Mouse (Mus musculus): ENCODE measurements around the gene Myt1l. TPM values are rescaled to one million over a fixed set of nuclear protein-coding genes. Genes with fewer than 3 reads are reported as not detected.
A peak's percentile ranks its signal among the peaks of the same experiment; 100 is the strongest.

Gene Myt1l
- total RNA-seq, 2 experiments from 2014 or later, result 210 to 254 TPM

- Histone ChIP-seq H3K27ac (no peak overlapping the region), H3K4me3 (no peak overlapping the region)
- DNase-seq (ENCODE audit: extremely low spot score in 1 of 2, low spot score in 2 of 2), result no peak
- intact Hi-C loops (cut with DNase I), result no loop called here
- TF ChIP-seq CTCF (IDR thresholded peaks at IDR 0.05), result peak; percentile 4
These were observed 267.0 kb downstream of the Myt1l start for GRCm38 (mm10) chr12:29795107-29795673.

- Histone ChIP-seq H3K4me3 (no peak overlapping the region), H3K27ac (no peak overlapping the region)
- TF ChIP-seq CTCF (IDR thresholded peaks at IDR 0.05), result no peak
- DNase-seq (ENCODE audit: extremely low spot score in 1 of 2, low spot score in 2 of 2), result no peak
- intact Hi-C loops (cut with DNase I), result no loop called here
These were observed 270.6 kb downstream of the Myt1l start for GRCm38 (mm10) chr12:29798595-29799391.

- intact Hi-C loops (cut with DNase I), result no loop called here
- TF ChIP-seq CTCF (IDR thresholded peaks at IDR 0.05), result no peak
- Histone ChIP-seq H3K4me3 (no peak overlapping the region), H3K27ac (no peak overlapping the region)
- DNase-seq (ENCODE audit: extremely low spot score in 1 of 2, low spot score in 2 of 2), result no peak
These were observed 278.2 kb downstream of the Myt1l start for GRCm38 (mm10) chr12:29806415-29806814.

- TF ChIP-seq CTCF (IDR thresholded peaks at IDR 0.05), result no peak
- DNase-seq (ENCODE audit: extremely low spot score in 1 of 2, low spot score in 2 of 2), result no peak
- intact Hi-C loops (cut with DNase I), result no loop called here
- H3K27ac ChIP-seq, result peak overlapping the region; percentile 53
- no peak overlapping the region for H3K4me3 ChIP-seq
These were observed 281.5 kb downstream of the Myt1l start for GRCm38 (mm10) chr12:29809569-29810185.

DNA sequence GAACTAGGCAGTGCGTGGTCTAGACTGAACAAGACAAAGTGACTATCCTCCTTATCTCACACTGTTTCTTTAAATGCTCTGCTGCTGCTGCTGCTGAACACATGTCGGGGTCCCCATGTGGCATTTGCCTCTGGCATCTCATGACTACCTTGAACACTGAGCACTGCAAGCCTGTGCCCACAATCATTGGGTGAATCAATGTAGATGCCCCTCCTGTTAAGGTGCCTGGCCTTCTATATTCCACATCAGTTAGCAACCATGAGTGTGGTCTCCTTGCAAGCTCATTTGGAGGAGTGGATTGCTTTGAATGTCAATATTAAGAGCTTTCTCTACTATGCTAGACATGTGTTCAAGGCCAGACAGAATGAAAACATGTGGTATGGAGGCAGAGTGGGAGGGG is 287.3 kb downstream of the Myt1l start:
- no peak for DNase-seq (ENCODE audit: extremely low spot score in 1 of 2, low spot score in 2 of 2)
- H3K27ac ChIP-seq, result no peak overlapping the region
- H3K4me3 ChIP-seq, result no peak overlapping the region
- intact Hi-C loops (cut with DNase I), result no loop called here
- no peak for TF ChIP-seq CTCF (IDR thresholded peaks at IDR 0.05)

DNA sequence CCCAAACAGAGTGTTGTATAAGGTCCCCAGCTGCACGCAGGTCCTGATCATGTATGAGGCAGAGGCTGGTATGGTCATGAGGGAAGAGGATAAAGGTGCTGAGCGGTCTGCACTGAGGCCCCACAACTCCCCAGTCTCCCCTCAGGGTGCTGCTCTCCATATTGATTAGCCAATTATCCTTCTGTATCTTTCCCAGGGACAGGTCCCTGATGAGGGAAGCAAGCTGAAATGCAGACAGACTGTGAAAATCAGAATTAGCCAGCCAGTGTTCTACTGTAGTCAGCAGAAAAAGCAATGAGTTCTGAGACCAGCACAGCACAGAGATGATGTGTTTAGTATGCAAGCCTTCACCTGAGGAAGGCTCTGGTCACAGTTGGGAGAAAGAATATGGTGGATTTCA is 287.9 kb downstream of the Myt1l start:
- Histone ChIP-seq H3K27ac (no peak overlapping the region), H3K4me3 (no peak overlapping the region)
- intact Hi-C loops (cut with DNase I), result no loop called here
- no peak for TF ChIP-seq CTCF (IDR thresholded peaks at IDR 0.05)
- no peak for DNase-seq (ENCODE audit: extremely low spot score in 1 of 2, low spot score in 2 of 2)

DNA sequence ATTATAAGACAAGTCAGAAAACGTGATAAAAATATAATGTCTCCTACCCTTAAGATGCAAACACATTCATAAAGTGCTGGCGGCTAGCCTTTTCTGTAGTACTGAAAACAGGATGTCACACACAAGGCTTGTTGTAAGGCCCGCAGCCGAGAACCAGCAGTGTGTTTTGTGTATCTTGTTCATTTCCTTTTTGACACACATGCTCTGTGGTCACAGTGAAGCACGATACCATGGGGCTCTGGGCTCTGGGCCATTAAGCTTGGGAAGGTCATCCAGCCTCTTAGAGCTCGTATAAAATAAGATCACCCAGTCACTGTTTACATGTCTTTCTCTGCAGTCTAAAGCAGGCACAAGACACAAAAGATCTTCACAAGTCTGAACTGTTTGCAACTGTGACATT is 288.6 kb downstream of the Myt1l start:
- no peak for TF ChIP-seq CTCF (IDR thresholded peaks at IDR 0.05)
- H3K4me3 ChIP-seq, result no peak overlapping the region
- DNase-seq (ENCODE audit: extremely low spot score in 1 of 2, low spot score in 2 of 2), result no peak
- intact Hi-C loops (cut with DNase I), result no loop called here
- no peak overlapping the region; the same call in 1 of the 2 replicates for H3K27ac ChIP-seq

DNA sequence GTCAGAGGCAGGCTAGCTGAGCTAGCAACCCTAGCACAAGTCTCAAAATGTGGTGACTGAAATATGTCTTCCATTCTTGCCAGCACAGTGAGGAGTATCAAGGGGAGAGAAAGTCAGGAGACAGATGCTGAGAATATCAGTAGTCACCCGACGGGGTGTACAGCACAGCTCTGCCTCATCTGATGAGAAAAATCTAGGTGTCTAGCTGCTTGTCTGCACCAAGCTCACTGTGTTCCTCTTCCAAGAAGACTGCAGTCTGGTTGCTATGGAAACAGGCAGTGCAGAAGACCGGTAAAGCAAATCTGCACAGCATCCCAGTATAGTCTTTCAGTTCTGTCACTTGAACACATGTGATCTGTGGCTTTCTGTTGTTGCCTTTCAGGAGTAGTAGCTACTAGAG is 294.0 kb downstream of the Myt1l start:
- Histone ChIP-seq H3K27ac (peak overlapping the region; percentile 76), H3K4me3 (no peak overlapping the region)
- intact Hi-C loops (cut with DNase I), result no loop called here
- peak; percentile 31 to 49 for DNase-seq (ENCODE audit: extremely low spot score in 1 of 2, low spot score in 2 of 2)
- no peak for TF ChIP-seq CTCF (IDR thresholded peaks at IDR 0.05)

GRCm38 (mm10) chr12:29823766-29824417 is 295.7 kb downstream of the Myt1l start:
- DNase-seq (ENCODE audit: extremely low spot score in 1 of 2, low spot score in 2 of 2), result no peak
- intact Hi-C loops (cut with DNase I), result no loop called here
- Histone ChIP-seq H3K4me3 (no peak overlapping the region), H3K27ac (peak overlapping the region; percentile 54)
- TF ChIP-seq CTCF (IDR thresholded peaks at IDR 0.05), result no peak

- no peak for TF ChIP-seq CTCF (IDR thresholded peaks at IDR 0.05)
- intact Hi-C loops (cut with DNase I), result no loop called here
These were observed 302.4 kb downstream of the Myt1l start for GRCm38 (mm10) chr12:29830571-29830970.

DNA sequence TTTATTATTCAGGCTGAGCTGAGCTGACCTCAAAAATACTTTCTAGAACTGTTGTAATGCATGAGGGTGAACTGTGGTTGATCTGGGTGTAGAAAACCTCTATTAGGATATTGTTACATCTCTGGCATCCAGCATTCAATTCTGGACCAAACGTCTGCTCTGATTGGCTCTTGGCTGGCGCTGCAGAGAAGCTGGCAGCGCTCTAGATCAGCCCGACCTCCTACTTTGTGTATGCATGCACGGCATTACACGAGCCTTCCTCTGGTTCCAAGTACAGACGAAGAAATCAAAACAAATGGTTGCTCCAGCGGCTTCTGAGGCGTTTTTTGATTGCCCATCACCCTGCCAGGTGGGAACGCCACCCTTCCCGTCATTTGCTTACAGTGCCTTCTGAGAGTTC is 303.2 kb downstream of the Myt1l start:
- TF ChIP-seq CTCF (IDR thresholded peaks at IDR 0.05), result no peak
- intact Hi-C loops (cut with DNase I), result no loop called here
- Histone ChIP-seq H3K27ac (peak overlapping the region; percentile 8; the same call in 1 of the 2 replicates), H3K4me3 (no peak overlapping the region)
- no peak for DNase-seq (ENCODE audit: extremely low spot score in 1 of 2, low spot score in 2 of 2)

More at GRCm38 (mm10) chr12:29830571-29830970, 302.4 kb downstream of the Myt1l start:
- no peak overlapping the region for H3K4me3 ChIP-seq
- no peak overlapping the region for H3K27ac ChIP-seq
- no peak for DNase-seq (ENCODE audit: extremely low spot score in 1 of 2, low spot score in 2 of 2)

GRCm38 (mm10) chr12:29837301-29837791 is 309.2 kb downstream of the Myt1l start:
- Histone ChIP-seq H3K27ac (peak overlapping the region; percentile 36; the same call in 1 of the 2 replicates), H3K4me3 (no peak overlapping the region)
- TF ChIP-seq CTCF (IDR thresholded peaks at IDR 0.05), result peak; percentile 73
- intact Hi-C loops (cut with DNase I), result loop anchor here (1.0 to 5.0 kb wide), 4 partner anchors 140 to 305 kb away; no protein-coding TSS in a partner anchor
- DNase-seq (ENCODE audit: extremely low spot score in 1 of 2, low spot score in 2 of 2), result no peak

All from left cerebral cortex, adult 2 months (tissue).